Mouse (Mus musculus) liver, embryonic 12.5 days (tissue): ENCODE data around the gene Ncor2. TPM values are rescaled to one million over a fixed set of nuclear protein-coding genes. Genes with fewer than 3 reads are reported as not detected.
A peak's percentile ranks its signal among the peaks of the same experiment; 100 is the strongest.

Source experiments
- ATAC-seq: fragments of 200-750 bp; cut with Nextera tagmentation; 2 replicates; pipeline ENCODE4 v1.8.0; 2017; ENCODE audit warnings: moderate number of reproducible peaks, mild to moderate bottlenecking, moderate library complexity
- H3K27ac ChIP-seq: fragments of 300-500 bp; sonication (generic); 2 replicates; pipeline ENCODE4 v1.5.1; 2016; ENCODE audit warnings: mild to moderate bottlenecking
- H3K27me3 ChIP-seq: fragments of 300-500 bp; sonication (generic); replicated peaks from 2 replicates; pipeline ENCODE4 v1.6.1; 2016; ENCODE audit warnings: mild to moderate bottlenecking, moderate library complexity
- H3K36me3 ChIP-seq: fragments of 300-500 bp; sonication (generic); 2 replicates; pipeline ENCODE4 v1.6.1; 2016; ENCODE audit warnings: mild to moderate bottlenecking, moderate library complexity
- H3K4me1 ChIP-seq: fragments of 300-500 bp; sonication (generic); 2 replicates; pipeline ENCODE4 v1.6.1; 2016
- H3K4me2 ChIP-seq: fragments of 300-500 bp; sonication (generic); 2 replicates; pipeline ENCODE4 v1.6.1; 2016; ENCODE audit warnings: mild to moderate bottlenecking, moderate library complexity
- H3K4me3 ChIP-seq: fragments of 300-500 bp; sonication (generic); 2 replicates; pipeline ENCODE4 v1.5.1; 2016; ENCODE audit warnings: mild to moderate bottlenecking, moderate library complexity
- H3K9ac ChIP-seq: fragments of 300-500 bp; sonication (generic); 2 replicates; pipeline ENCODE4 v1.6.1; 2016; ENCODE audit warnings: mild to moderate bottlenecking, moderate library complexity
- H3K9me3 ChIP-seq: fragments of 300-500 bp; sonication (generic); replicated peaks from 2 replicates; pipeline ENCODE4 v1.6.1; 2016; ENCODE audit warnings: mild to moderate bottlenecking, moderate library complexity
- WGBS: fragments of 180-500 bp; shearing (Covaris S2); methylation state at CpG from one replicate; pipeline ENCODE4 v1.1.7; 2016; ENCODE audit not compliant: insufficient replicate concordance; 5-methylcytosine and 5-hydroxymethylcytosine counted together
- polyA plus RNA-seq: library from polyadenylated mRNA; unstranded; fragments of >200 nt; fragmentation: Nextera tagmentation; extraction: Ambion mirVana; gene quantifications from 2 replicates; pipeline ENCODE4 v1.2.1, GENCODE M21; 2016

Ncor2 gene
- polyA plus RNA-seq, 1 experiment from 2014 or later = 10.0 TPM

- H3K4me3 ChIP-seq = no peak overlapping the region
- H3K4me2 ChIP-seq = no peak overlapping the region
- ATAC-seq = peak; percentile 51; the same call in 1 of the 2 replicates
- H3K36me3 ChIP-seq = no peaks in the 10 kb centered on the region
- H3K27ac ChIP-seq = no peak overlapping the region
- H3K4me1 ChIP-seq = 0 out of 2 replicates have a peak, but pooled peaks cover 3% of the 10 kb centered on the region
- 23% methylated on average over 11 of the region's 11 CpGs for WGBS
- no peak overlapping the region for H3K9ac ChIP-seq
- H3K27me3 ChIP-seq = peaks cover 36% of the 10 kb centered on the region
- H3K9me3 ChIP-seq = no peaks in the 10 kb centered on the region
Observed at GRCm38 (mm10) chr5:125189625-125190024, 10.6 kb upstream of the Ncor2 start.

- H3K36me3 ChIP-seq = no peaks in the 10 kb centered on the region
- 28% methylated on average over 12 of the region's 12 CpGs for WGBS
- H3K4me1 ChIP-seq = 0 out of 2 replicates have a peak, but pooled peaks cover 3% of the 10 kb centered on the region
- H3K4me2 ChIP-seq = no peak overlapping the region
- no peak overlapping the region for H3K4me3 ChIP-seq
- H3K27me3 ChIP-seq = peaks cover 43% of the 10 kb centered on the region
- no peak overlapping the region for H3K9ac ChIP-seq
- no peak overlapping the region for H3K27ac ChIP-seq
- ATAC-seq = no peak
- H3K9me3 ChIP-seq = no peaks in the 10 kb centered on the region
Observed at GRCm38 (mm10) chr5:125188812-125189598, 10.0 kb upstream of the Ncor2 start.

- Histone ChIP-seq H3K9ac (no peak overlapping the region), H3K36me3 (no peaks in the 10 kb centered on the region), H3K4me3 (no peak overlapping the region), H3K27ac (no peak overlapping the region), H3K4me1 (peaks cover 18% of the 10 kb centered on the region), H3K27me3 (peaks cover 49% of the 10 kb centered on the region), H3K4me2 (no peak overlapping the region), H3K9me3 (no peaks in the 10 kb centered on the region)
- WGBS = 49% methylated on average over 6 of the region's 6 CpGs
- no peak for ATAC-seq
Observed at GRCm38 (mm10) chr5:125184826-125185225, 5.8 kb upstream of the Ncor2 start.

GRCm38 (mm10) chr5:125183321-125184003 is 4.4 kb upstream of the Ncor2 start:
- Histone ChIP-seq H3K4me3 (no peak overlapping the region), H3K4me1 (peaks cover 25% of the 10 kb centered on the region), H3K27ac (no peak overlapping the region), H3K36me3 (no peaks in the 10 kb centered on the region), H3K4me2 (peak overlapping the region; percentile 12; the same call in 1 of the 2 replicates), H3K27me3 (peaks cover 49% of the 10 kb centered on the region), H3K9me3 (no peaks in the 10 kb centered on the region), H3K9ac (no peak overlapping the region)
- 14% methylated on average over 23 of the region's 23 CpGs for WGBS
- ATAC-seq = no peak

GRCm38 (mm10) chr5:125180630-125181263 is 1.7 kb upstream of the Ncor2 start:
- 0 out of 2 replicates have a peak overlapping the region, but pooled peaks have one; percentile 48 for H3K27ac ChIP-seq
- no peaks in the 10 kb centered on the region for H3K36me3 ChIP-seq
- WGBS = 77% methylated on average over 6 of the region's 6 CpGs
- peaks cover 51% of the 10 kb centered on the region for H3K4me1 ChIP-seq
- no peak overlapping the region for H3K4me2 ChIP-seq
- H3K27me3 ChIP-seq = peaks cover 43% of the 10 kb centered on the region
- H3K4me3 ChIP-seq = no peak overlapping the region
- no peaks in the 10 kb centered on the region for H3K9me3 ChIP-seq
- ATAC-seq = no peak
- no peak overlapping the region for H3K9ac ChIP-seq

GRCm38 (mm10) chr5:125179735-125180629 is 963 bp upstream of the Ncor2 start:
- Histone ChIP-seq H3K27me3 (peaks cover 35% of the 10 kb centered on the region), H3K9ac (peak overlapping the region; percentile 42; the same call in 1 of the 2 replicates), H3K4me2 (peak overlapping the region; percentile 98), H3K9me3 (no peaks in the 10 kb centered on the region), H3K36me3 (no peaks in the 10 kb centered on the region), H3K27ac (peak overlapping the region; percentile 64), H3K4me1 (peaks cover 59% of the 10 kb centered on the region), H3K4me3 (peak overlapping the region; percentile 81)
- 3% methylated on average over 19 of the region's 25 CpGs for WGBS
- ATAC-seq = peak; percentile 30; the same call in 1 of the 2 replicates

- ATAC-seq = peak; percentile 52
- H3K27ac ChIP-seq = peak overlapping the region; percentile 79
- peaks cover 19% of the 10 kb centered on the region for H3K27me3 ChIP-seq
- WGBS = under 1% methylated on average over 59 of the region's 60 CpGs
- peaks cover 67% of the 10 kb centered on the region for H3K4me1 ChIP-seq
- peak overlapping the region; percentile 81 for H3K4me3 ChIP-seq
- H3K9me3 ChIP-seq = no peaks in the 10 kb centered on the region
- peak overlapping the region; percentile 77 for H3K9ac ChIP-seq
- peak overlapping the region; percentile 98 for H3K4me2 ChIP-seq
- H3K36me3 ChIP-seq = no peaks in the 10 kb centered on the region
Observed at GRCm38 (mm10) chr5:125178171-125179006, 630 bp downstream of the Ncor2 start.

GRCm38 (mm10) chr5:125177481-125178134 is 1.4 kb downstream of the Ncor2 start:
- Histone ChIP-seq H3K4me3 (peak overlapping the region; percentile 81), H3K9ac (peak overlapping the region; percentile 77), H3K27ac (peak overlapping the region; percentile 79), H3K4me2 (peak overlapping the region; percentile 98), H3K36me3 (no peaks in the 10 kb centered on the region), H3K27me3 (peaks cover 11% of the 10 kb centered on the region), H3K9me3 (no peaks in the 10 kb centered on the region), H3K4me1 (peaks cover 75% of the 10 kb centered on the region)
- 2% methylated on average over 44 of the region's 44 CpGs for WGBS
- peak; percentile 43 for ATAC-seq

GRCm38 (mm10) chr5:125176864-125177263 is 2.2 kb downstream of the Ncor2 start:
- Histone ChIP-seq H3K4me3 (peak overlapping the region; percentile 81), H3K4me2 (peak overlapping the region; percentile 98), H3K36me3 (no peaks in the 10 kb centered on the region), H3K9me3 (no peaks in the 10 kb centered on the region), H3K9ac (0 out of 2 replicates have a peak overlapping the region, but pooled peaks have one; percentile 77), H3K27me3 (peaks cover 6% of the 10 kb centered on the region; the same call in 1 of the 2 replicates), H3K27ac (no peak overlapping the region), H3K4me1 (peaks cover 82% of the 10 kb centered on the region)
- WGBS = 52% methylated on average over 12 of the region's 12 CpGs
- ATAC-seq = no peak

- ATAC-seq = no peak
- Histone ChIP-seq H3K27me3 (peaks cover 6% of the 10 kb centered on the region; the same call in 1 of the 2 replicates), H3K4me2 (peak overlapping the region; percentile 98), H3K4me1 (peaks cover 86% of the 10 kb centered on the region), H3K27ac (no peak overlapping the region), H3K9ac (no peak overlapping the region), H3K9me3 (no peaks in the 10 kb centered on the region), H3K4me3 (no peak overlapping the region), H3K36me3 (no peaks in the 10 kb centered on the region)
- 65% methylated on average over 4 of the region's 5 CpGs for WGBS
Observed at GRCm38 (mm10) chr5:125176370-125176766, 2.7 kb downstream of the Ncor2 start.
